Mouse (Mus musculus) small intestine, adult 2 months (tissue): Measurements from ENCODE around the gene Kbtbd7.

Source experiments
- CTCF ChIP-seq: fragments of 200-500 bp; IDR thresholded peaks from 2 replicates; pipeline ENCODE4 v1.5.1; 2012; ENCODE audit warnings: low read depth, mild to moderate bottlenecking, control low read depth, inconsistent platforms, low read length, moderate library complexity, mixed read lengths; ENCODE audit not compliant: insufficient replicate concordance, insufficient read length; ENCODE audit errors: extremely low read depth
- POLR2A ChIP-seq: fragments of 200-500 bp; IDR thresholded peaks from 2 replicates; pipeline ENCODE4 v1.6.1; 2012; ENCODE audit warnings: low read depth, mild to moderate bottlenecking, control low read depth, inconsistent platforms, low read length, moderate library complexity

GRCm38 (mm10) chr14:79420083-79420685 is 6.1 kb upstream of the Kbtbd7 start:
- TF ChIP-seq CTCF (no peak), POLR2A (no peak)
